Mouse (Mus musculus): ENCODE measurements around the gene Esr2.

GRCm38 (mm10) chr12:76216716-76217115 is 39.7 kb upstream of the Esr2 start:
- no peak for TF ChIP-seq POLR2A (IDR thresholded peaks at IDR 0.05; ENCODE audit: extremely low read depth, insufficient read depth, low read length)
- TF ChIP-seq CTCF (IDR thresholded peaks at IDR 0.05; ENCODE audit: low read depth, low read length), result no peak
